Mouse (Mus musculus) fibroblast of lung, adult 2 months (primary cell): ENCODE results near the gene Mnt.
A peak's percentile ranks its signal among the peaks of the same experiment; 100 is the strongest.
"Not testable (repeated sequence)": the region's sequence is repeated elsewhere in the genome, so short reads cannot be mapped to it uniquely, and the experiment has no call there.

Experiments used
- DNase-seq: peaks from one replicate; pipeline ENCODE4 v3.0.0-alpha.2; 2011; ENCODE audit warnings: low read depth

The Mnt gene

GRCm38 (mm10) chr11:74830256-74831161, at the start of gene Mnt:
Gene Mnt (plus strand): TSS chr11:74830920.
- peak; percentile 99 for DNase-seq

GRCm38 (mm10) chr11:74792874-74793273, 37.8 kb upstream of the Mnt start:
- no peak for DNase-seq

- no peak for DNase-seq
These were observed 30.1 kb upstream of the Mnt start for GRCm38 (mm10) chr11:74800658-74801057.

- no peak for DNase-seq
These were observed 26.6 kb upstream of the Mnt start for GRCm38 (mm10) chr11:74804081-74804627.

GRCm38 (mm10) chr11:74807246-74807882, 23.4 kb upstream of the Mnt start:
- no peak for DNase-seq

- no peak for DNase-seq
These were observed 22.4 kb upstream of the Mnt start for GRCm38 (mm10) chr11:74808251-74808853.

- DNase-seq: no peak
These were observed 20.6 kb upstream of the Mnt start for GRCm38 (mm10) chr11:74810134-74810533.

- DNase-seq: not testable (repeated sequence)
These were observed 19.7 kb upstream of the Mnt start for GRCm38 (mm10) chr11:74811027-74811426.

- no peak for DNase-seq
These were observed 19.2 kb upstream of the Mnt start for GRCm38 (mm10) chr11:74811538-74811937.

- no peak for DNase-seq
These were observed 14.9 kb upstream of the Mnt start for GRCm38 (mm10) chr11:74815795-74816194.

GRCm38 (mm10) chr11:74820921-74821320, 9.8 kb upstream of the Mnt start:
- DNase-seq: no peak

GRCm38 (mm10) chr11:74821463-74821862, 9.3 kb upstream of the Mnt start:
- DNase-seq: no peak

- DNase-seq: peak; percentile 60
These were observed 7.8 kb upstream of the Mnt start for GRCm38 (mm10) chr11:74822746-74823440.

- DNase-seq: no peak
These were observed 4.6 kb upstream of the Mnt start for GRCm38 (mm10) chr11:74826151-74826550.

- DNase-seq: no peak
These were observed 4.0 kb upstream of the Mnt start for GRCm38 (mm10) chr11:74826702-74827101.

GRCm38 (mm10) chr11:74827791-74828403, 2.8 kb upstream of the Mnt start:
- no peak for DNase-seq

- no peak for DNase-seq
These were observed 2.3 kb upstream of the Mnt start for GRCm38 (mm10) chr11:74828404-74828931.

- DNase-seq: no peak
These were observed 1.7 kb upstream of the Mnt start for GRCm38 (mm10) chr11:74828965-74829550.

- peak; percentile 60 for DNase-seq
These were observed 908 bp upstream of the Mnt start for GRCm38 (mm10) chr11:74829812-74830211.

- no peak for DNase-seq
These were observed 478 bp downstream of the Mnt start for GRCm38 (mm10) chr11:74831191-74831605.
